Mouse (Mus musculus): ENCODE data around the gene Gins2. TPM values are rescaled to one million over a fixed set of nuclear protein-coding genes. Genes with fewer than 3 reads are reported as not detected.

Gene Gins2
- total and polyA plus RNA-seq, 3 experiments = 50.0 to 129 (median 61.2) TPM

DNA sequence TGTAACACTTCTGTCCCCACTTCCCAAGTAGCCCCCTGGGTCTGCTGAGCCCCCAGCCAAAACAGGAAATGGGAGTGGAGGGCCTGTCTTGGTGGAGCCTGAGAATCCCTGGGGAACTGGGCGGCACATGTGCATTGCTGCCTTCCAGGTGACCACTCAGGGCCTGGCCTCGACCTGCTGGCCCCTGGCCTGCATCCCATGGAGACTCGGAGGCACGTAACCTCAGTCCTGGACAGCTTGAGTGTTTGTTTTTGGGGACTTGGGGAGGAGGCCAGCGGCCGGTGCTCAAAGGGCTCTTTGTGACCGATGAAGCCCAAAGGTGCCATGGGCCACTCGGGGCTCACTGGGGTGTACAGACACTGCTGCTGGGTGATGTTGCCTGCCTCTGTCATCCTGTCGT, 41.5 kb downstream of the Gins2 start:
- H3K79me2 ChIP-seq (replicated peaks; ENCODE audit: control insufficient read depth, extremely low read depth, insufficient read depth, poor library complexity, severe bottlenecking) = peaks cover 87% of the 10 kb centered on the region
- in situ Hi-C loops (cut with MboI; ENCODE audit: low pct_ligation_motif_present, low pct_unique_long_range_greater_than_20kb, low sequenced_read_pairs) (no loop called here), dilution Hi-C loops (cut with MboI; ENCODE audit: extremely low pct_ligation_motif_present, extremely low pct_unique_long_range_greater_than_20kb, low sequenced_read_pairs) (no loop called here)
- DNase-seq (ENCODE audit: extremely low read depth) = no peak
- H3K27me3 ChIP-seq (replicated peaks) = no peaks in the 10 kb centered on the region
- H3K4me1 ChIP-seq (ENCODE audit: control insufficient read depth in 1 of 2, insufficient read depth in 2 of 2) = peaks cover 45 to 88% of the 10 kb centered on the region in 2 experiments
- no peak overlapping the region for H3K4me3 ChIP-seq (replicated peaks in 1 of 3; ENCODE audit: low read depth in 2 of 3, low read length in 2 of 3, poor library complexity in 1 of 3)
- no peaks in the 10 kb centered on the region for H3K9me3 ChIP-seq (replicated peaks; ENCODE audit: low read length)
- H3K27ac ChIP-seq (ENCODE audit: insufficient read depth, low read depth) = no peak overlapping the region
- no peak for TF ChIP-seq ZKSCAN1 (IDR thresholded peaks at IDR 0.05; ENCODE audit: borderline replicate concordance, low read depth, low read length)
- TF ChIP-seq NRF1 (IDR thresholded peaks at IDR 0.05; ENCODE audit: low read depth, low read length) = no peak
- H3K4me2 ChIP-seq (ENCODE audit: insufficient read depth, low read depth, poor library complexity, severe bottlenecking) = no peak overlapping the region
- H3K9ac ChIP-seq (ENCODE audit: insufficient read depth, low read depth) = no peak overlapping the region
- peaks cover 3 to 55% of the 10 kb centered on the region in 2 experiments for H3K36me3 ChIP-seq (replicated peaks in 1 of 2; ENCODE audit: control insufficient read depth in 1 of 2, insufficient read depth in 1 of 2, low read length in 1 of 2)

DNA sequence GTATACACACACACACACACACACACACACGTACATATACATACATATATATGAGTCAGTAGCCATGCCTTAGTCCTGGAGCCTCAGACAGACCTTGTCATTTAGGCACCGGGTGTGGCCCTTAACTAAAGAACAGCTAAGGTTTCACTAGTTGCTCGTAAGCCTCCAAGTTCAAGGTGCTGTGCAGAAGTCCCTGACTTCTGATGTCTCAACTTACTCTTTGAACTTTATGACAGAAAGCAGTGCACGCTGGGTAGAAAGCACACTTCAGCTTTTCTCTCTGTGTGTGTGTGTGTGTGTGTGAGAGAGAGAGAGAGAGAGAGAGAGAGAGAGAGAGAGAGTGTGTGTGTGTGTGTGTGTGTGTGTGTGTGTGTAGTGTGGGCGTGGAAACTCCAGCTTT, 44.9 kb downstream of the Gins2 start:
- H3K27ac ChIP-seq (ENCODE audit: insufficient read depth, low read depth) = no peak overlapping the region
- H3K79me2 ChIP-seq (replicated peaks; ENCODE audit: control insufficient read depth, extremely low read depth, insufficient read depth, poor library complexity, severe bottlenecking) = peaks cover 93% of the 10 kb centered on the region
- no peaks in the 10 kb centered on the region for H3K9me3 ChIP-seq (replicated peaks; ENCODE audit: low read length)
- H3K4me1 ChIP-seq (ENCODE audit: control insufficient read depth in 1 of 2, insufficient read depth in 2 of 2) = peaks cover 53 to 91% of the 10 kb centered on the region in 2 experiments
- no peak for DNase-seq (ENCODE audit: extremely low read depth)
- H3K36me3 ChIP-seq (replicated peaks in 1 of 2; ENCODE audit: control insufficient read depth in 1 of 2, insufficient read depth in 1 of 2, low read length in 1 of 2) = peaks cover 0 to 38% of the 10 kb centered on the region in 2 experiments
- in situ Hi-C loops (cut with MboI; ENCODE audit: low pct_ligation_motif_present, low pct_unique_long_range_greater_than_20kb, low sequenced_read_pairs) = no loop called here
- H3K4me2 ChIP-seq (ENCODE audit: insufficient read depth, low read depth, poor library complexity, severe bottlenecking) = no peak overlapping the region
- H3K27me3 ChIP-seq (replicated peaks) = no peaks in the 10 kb centered on the region
- dilution Hi-C loops (cut with MboI; ENCODE audit: extremely low pct_ligation_motif_present, extremely low pct_unique_long_range_greater_than_20kb, low sequenced_read_pairs) = no loop called here
- H3K4me3 ChIP-seq (replicated peaks in 1 of 3; ENCODE audit: low read depth in 2 of 3, low read length in 2 of 3, poor library complexity in 1 of 3) = no peak overlapping the region
- TF ChIP-seq EP300 (IDR thresholded peaks at IDR 0.05; ENCODE audit: low read length) (no peak), NRF1 (IDR thresholded peaks at IDR 0.05; ENCODE audit: low read depth, low read length) (no peak), TBP (conservative IDR thresholded peaks at IDR 0.05; ENCODE audit: low read depth, low read length) (no peak), JUN (IDR thresholded peaks at IDR 0.05; ENCODE audit: insufficient read depth, low read depth, low read length) (no peak), RAD21 (IDR thresholded peaks at IDR 0.05; ENCODE audit: low read depth, low read length) (no peak), ETS1 (conservative IDR thresholded peaks at IDR 0.05; ENCODE audit: low read depth, low read length) (no peak), ZC3H11A (IDR thresholded peaks at IDR 0.05; ENCODE audit: low read depth, low read length) (no peak), RCOR1 (conservative IDR thresholded peaks at IDR 0.05; ENCODE audit: low read depth, low read length) (no peak)
- no peak overlapping the region for H3K9ac ChIP-seq (ENCODE audit: insufficient read depth, low read depth)

DNA sequence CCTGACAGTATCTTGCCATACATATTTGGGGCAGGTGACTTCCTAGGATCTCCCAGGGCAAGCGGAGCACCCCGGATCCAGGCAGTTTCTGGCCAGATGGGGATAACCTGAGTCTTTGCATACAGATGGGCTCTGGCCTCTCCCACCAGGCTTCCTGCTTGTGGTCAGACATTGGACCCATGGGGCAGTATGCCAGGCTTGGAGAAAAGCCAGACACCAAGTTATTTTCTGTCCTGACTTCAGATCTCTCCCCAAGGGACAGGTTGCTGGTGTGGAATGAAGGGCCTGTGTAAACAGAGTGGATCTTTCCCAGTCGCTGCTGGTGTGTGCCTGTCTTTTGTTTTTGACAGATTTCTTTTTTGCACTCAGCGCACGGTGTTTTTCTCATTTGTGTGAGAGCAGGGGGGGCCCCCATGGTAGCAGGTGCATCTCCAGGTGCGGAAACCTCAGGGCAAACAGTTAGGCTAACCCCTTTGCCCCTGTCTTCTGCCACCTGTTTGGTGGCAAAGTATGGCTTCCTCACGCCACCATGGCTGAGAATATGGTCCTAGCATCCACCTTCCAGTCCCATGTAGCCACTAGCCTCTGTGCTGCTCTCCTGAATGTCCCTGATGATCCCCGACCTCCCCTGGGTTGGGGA, 45.6 kb downstream of the Gins2 start:
- peaks cover 91% of the 10 kb centered on the region for H3K79me2 ChIP-seq (replicated peaks; ENCODE audit: control insufficient read depth, extremely low read depth, insufficient read depth, poor library complexity, severe bottlenecking)
- in situ Hi-C loops (cut with MboI; ENCODE audit: low pct_ligation_motif_present, low pct_unique_long_range_greater_than_20kb, low sequenced_read_pairs) (no loop called here), dilution Hi-C loops (cut with MboI; ENCODE audit: extremely low pct_ligation_motif_present, extremely low pct_unique_long_range_greater_than_20kb, low sequenced_read_pairs) (no loop called here)
- H3K4me3 ChIP-seq (replicated peaks in 1 of 3; ENCODE audit: low read depth in 2 of 3, low read length in 2 of 3, poor library complexity in 1 of 3) = no peak overlapping the region
- no peaks in the 10 kb centered on the region for H3K9me3 ChIP-seq (replicated peaks; ENCODE audit: low read length)
- DNase-seq (ENCODE audit: extremely low read depth) = no peak
- no peak overlapping the region for H3K9ac ChIP-seq (ENCODE audit: insufficient read depth, low read depth)
- H3K27ac ChIP-seq (ENCODE audit: insufficient read depth, low read depth) = 0 out of 2 replicates have a peak overlapping the region, but pooled peaks have one; percentile 12
- no peaks in the 10 kb centered on the region for H3K27me3 ChIP-seq (replicated peaks)
- H3K4me2 ChIP-seq (ENCODE audit: insufficient read depth, low read depth, poor library complexity, severe bottlenecking) = peak overlapping the region; percentile 64; the same call in 1 of the 2 replicates
- peaks cover 53 to 91% of the 10 kb centered on the region in 2 experiments for H3K4me1 ChIP-seq (ENCODE audit: control insufficient read depth in 1 of 2, insufficient read depth in 2 of 2)
- peaks cover 0 to 35% of the 10 kb centered on the region in 2 experiments for H3K36me3 ChIP-seq (replicated peaks in 1 of 2; ENCODE audit: control insufficient read depth in 1 of 2, insufficient read depth in 1 of 2, low read length in 1 of 2)
- peak; percentile 71 for TF ChIP-seq EP300 (IDR thresholded peaks at IDR 0.05; ENCODE audit: low read length)
- TF ChIP-seq BHLHE40 (IDR thresholded peaks at IDR 0.05; ENCODE audit: low read depth, low read length) = 0 out of 2 replicates have a peak, but pooled peaks have one; percentile 11
- no peak for TF ChIP-seq SMC3 (IDR thresholded peaks at IDR 0.05; ENCODE audit: low read depth, low read length)
- no peak for TF ChIP-seq USF2 (conservative IDR thresholded peaks at IDR 0.05; ENCODE audit: low read depth, low read length)
- no peak for TF ChIP-seq ZMIZ1 (IDR thresholded peaks at IDR 0.05; ENCODE audit: low read depth, low read length)
- TF ChIP-seq MEF2A (IDR thresholded peaks at IDR 0.05; ENCODE audit: borderline replicate concordance, low read depth, low read length) = peak; percentile 34; the same call in 1 of the 2 replicates
- no peak; the same call in 1 of the 2 replicates for TF ChIP-seq SIN3A (IDR thresholded peaks at IDR 0.05; ENCODE audit: low read length)
- no peak for TF ChIP-seq POLR2AphosphoS2 (IDR thresholded peaks at IDR 0.05; ENCODE audit: low read depth, low read length)
- TF ChIP-seq JUN (IDR thresholded peaks at IDR 0.05; ENCODE audit: insufficient read depth, low read depth, low read length) = no peak
- TF ChIP-seq MAZ (IDR thresholded peaks at IDR 0.05; ENCODE audit: low read depth, low read length) = no peak
- TF ChIP-seq NELFE (IDR thresholded peaks at IDR 0.05; ENCODE audit: low read depth, low read length) = no peak; the same call in 1 of the 2 replicates
- TF ChIP-seq ELF1 (IDR thresholded peaks at IDR 0.05; ENCODE audit: low read depth, low read length) = no peak; the same call in 1 of the 2 replicates
- no peak for TF ChIP-seq MAFK (IDR thresholded peaks at IDR 0.05; ENCODE audit: insufficient replicate concordance, low read length)
- no peak for TF ChIP-seq GABPA (IDR thresholded peaks at IDR 0.05; ENCODE audit: insufficient replicate concordance, low read depth, low read length)
- no peak for TF ChIP-seq TBP (conservative IDR thresholded peaks at IDR 0.05; ENCODE audit: low read depth, low read length)
- TF ChIP-seq ZC3H11A (IDR thresholded peaks at IDR 0.05; ENCODE audit: low read depth, low read length) = no peak
- TF ChIP-seq MAX (IDR thresholded peaks at IDR 0.05; ENCODE audit: low read length) = 0 out of 2 replicates have a peak, but pooled peaks have one; percentile 19
- TF ChIP-seq KAT2A (IDR thresholded peaks at IDR 0.05; ENCODE audit: insufficient replicate concordance, low read length) = no peak

Data from CH12.LX (cell line).